Mouse (Mus musculus) cerebellum, adult 11-12 months (tissue): ENCODE measurements around the gene Olfr1231.

ENCODE experiments used
- DNase-seq: peaks from one replicate; pipeline ENCODE4 v3.0.0; 2022

Olfr1231 gene

DNA sequence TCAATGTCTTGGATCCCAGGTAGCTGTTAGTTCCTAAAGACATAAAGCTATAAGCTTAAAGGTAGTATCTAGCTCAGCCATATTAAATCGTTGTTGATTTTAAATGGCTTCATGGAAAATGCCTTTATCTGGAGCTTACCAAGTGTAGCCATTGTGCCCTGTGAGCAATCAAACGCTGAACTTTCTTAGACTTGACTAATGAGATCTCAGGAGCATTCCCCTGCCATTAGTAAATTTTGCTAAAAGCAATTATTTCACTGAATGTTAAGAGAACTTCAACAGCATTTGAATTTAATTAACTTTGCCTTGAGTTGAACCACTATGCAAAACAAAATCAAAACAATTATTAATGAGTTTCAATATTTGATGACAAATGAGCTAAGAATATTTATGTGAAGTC, at the start of gene Olfr1231:
Olfr1231 (minus strand) TSS at position 101 of the 400 bp plus-strand sequence.
- no peak for DNase-seq

DNA sequence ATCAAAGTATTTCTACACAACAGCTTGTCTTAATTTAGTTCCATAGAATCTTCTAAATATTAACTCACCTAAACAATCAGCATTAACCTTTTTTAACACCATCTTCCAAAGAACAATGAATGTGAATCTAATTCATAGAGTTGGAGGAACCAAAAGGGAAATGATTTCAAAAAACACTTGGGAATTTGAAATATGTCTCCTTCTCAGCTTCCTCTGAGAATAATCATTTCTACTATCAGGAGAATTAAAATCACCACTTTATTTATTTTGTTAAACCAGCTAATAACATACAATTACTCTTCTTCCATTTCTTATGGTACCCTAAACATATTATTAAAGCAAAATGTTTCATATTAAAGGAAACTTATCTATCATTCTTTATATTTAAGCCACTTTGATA, 35.4 kb upstream of the Olfr1231 start, which contains the start of gene Olfr1233:
Olfr1233 (minus strand) TSS at position 101 of the 400 bp plus-strand sequence.
- no peak for DNase-seq

DNA sequence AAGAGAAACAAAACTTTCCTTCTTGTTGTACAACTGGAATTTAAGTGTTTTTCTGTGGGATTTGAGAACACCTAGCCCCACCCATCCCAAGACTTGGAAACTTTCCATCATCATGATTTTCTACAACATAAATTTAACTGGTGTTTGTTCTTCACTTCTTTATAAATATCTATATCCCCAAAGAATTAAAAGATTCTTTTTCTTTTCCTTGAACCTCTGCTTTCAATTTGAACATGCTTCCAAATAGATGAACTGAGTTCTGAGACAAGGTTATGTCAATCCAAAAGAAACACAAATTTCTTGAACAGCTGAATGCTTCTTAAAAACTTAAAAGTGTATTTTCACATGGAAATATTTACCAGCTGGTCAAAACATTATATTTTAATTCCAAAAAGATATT, 22.7 kb upstream of the Olfr1231 start, which contains the start of gene Olfr1232:
Olfr1232 (minus strand) TSS at position 101 of the 400 bp plus-strand sequence.
- DNase-seq: no peak

DNA sequence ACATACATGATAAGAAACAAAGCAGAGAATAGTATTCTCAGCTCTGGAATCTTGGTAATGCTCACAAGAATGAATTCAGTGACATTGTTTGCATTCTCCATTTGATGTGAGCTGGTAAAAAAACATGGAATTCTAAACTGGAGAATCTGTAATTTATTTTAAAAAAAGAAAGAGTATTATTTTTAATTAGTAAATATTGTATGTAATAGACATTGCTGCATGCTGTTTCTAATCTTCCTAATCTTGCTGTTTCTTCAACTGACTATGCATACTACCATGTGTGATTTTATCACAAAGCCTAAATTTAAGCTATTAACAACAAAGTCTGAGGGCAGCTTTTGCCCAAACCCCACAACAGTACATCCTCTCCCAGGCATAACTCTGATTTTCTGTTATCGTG, 9.7 kb downstream of the Olfr1231 start, which contains the start of gene Olfr1230:
Olfr1230 (minus strand) TSS at position 101 of the 400 bp plus-strand sequence.
- no peak for DNase-seq

DNA sequence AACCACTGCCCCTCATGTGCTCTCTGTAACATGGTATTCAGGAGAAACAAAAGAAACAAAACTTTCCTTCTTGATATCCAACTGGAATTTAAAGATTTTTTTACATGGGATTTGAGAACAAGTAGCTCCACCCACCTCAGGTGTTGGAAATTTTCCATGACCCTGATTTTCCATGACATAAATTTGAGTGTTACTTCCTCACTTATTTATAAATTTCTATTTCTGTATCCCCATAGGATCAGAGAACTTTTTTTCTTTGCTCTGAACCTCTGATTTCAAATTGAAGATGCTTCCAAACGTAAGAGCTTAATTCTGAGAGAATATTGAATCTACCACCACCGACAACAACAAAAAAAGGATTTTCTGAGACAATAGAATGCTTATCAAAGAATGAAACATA, 19.0 kb downstream of the Olfr1231 start, which contains the start of gene Olfr1229:
Olfr1229 (minus strand) TSS at position 101 of the 400 bp plus-strand sequence.
- no peak for DNase-seq

DNA sequence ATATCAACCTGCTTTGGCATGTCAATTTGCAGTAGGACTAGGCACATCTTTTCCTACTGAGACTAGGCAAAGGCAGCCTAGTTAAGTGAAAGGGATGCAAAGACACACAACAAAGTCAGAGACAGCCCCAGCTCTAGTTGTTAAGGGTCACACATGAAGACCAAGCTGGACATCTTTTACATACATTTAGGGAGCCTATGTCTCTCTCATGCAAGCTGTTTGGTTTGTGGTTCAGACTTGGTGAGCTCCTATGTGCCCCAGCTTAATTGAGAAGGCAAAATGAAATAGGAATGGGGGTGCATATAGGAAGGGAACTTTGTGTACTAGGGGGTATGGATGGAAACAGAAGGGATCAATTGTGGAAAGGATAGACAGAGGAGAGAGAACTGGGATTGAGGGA, 52.9 kb downstream of the Olfr1231 start, which contains the start of gene Olfr1228:
Olfr1228 (minus strand) TSS at position 101 of the 400 bp plus-strand sequence.
- DNase-seq: no peak
